Mouse (Mus musculus): Measurements from ENCODE around the gene Phf1.
"Not testable (repeated sequence)": the region's sequence is repeated elsewhere in the genome, so short reads cannot be mapped to it uniquely, and the experiment has no call there.

Phf1 gene

DNA sequence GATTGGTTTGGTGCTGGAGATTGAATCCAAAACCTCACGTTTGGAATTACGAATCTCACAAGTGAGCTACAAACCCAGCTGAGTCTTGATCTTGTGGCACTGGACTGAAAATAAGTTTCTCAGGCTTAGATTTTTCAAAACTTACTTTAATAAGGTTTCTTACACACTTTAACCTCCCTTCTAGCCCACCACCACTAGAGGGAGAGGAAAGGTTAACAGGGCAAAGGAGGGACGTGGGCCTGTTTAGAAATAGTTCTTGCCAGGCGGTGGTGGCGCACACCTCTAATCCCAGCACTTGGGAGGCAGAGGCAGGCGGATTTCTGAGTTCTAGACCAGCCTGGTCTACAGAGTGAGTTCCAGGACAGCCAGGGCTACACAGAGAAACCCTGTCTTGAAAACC is 44.5 kb downstream of the Phf1 start:
- DNase-seq (ENCODE audit: low read depth, low spot score), result not testable (repeated sequence)

DNA sequence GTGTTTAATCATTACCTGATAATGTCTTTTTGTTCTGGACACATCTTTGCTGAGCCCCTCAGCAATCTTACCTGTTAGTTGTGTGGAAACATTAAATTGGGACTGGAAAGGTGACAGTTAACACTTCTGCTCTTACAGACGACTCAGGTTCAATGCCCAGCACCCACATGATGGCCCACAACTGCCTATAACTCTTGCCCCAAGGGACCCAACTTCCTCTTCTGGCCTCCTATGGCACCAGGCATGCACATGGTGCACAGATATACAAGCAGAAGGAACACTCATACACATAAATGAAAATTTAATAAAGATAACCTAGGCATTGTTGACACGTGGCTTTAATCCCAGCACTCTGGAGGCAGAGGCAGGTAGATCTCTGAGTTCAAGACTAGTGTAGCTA is 46.6 kb downstream of the Phf1 start:
- DNase-seq (ENCODE audit: low read depth, low spot score), result no peak

DNA sequence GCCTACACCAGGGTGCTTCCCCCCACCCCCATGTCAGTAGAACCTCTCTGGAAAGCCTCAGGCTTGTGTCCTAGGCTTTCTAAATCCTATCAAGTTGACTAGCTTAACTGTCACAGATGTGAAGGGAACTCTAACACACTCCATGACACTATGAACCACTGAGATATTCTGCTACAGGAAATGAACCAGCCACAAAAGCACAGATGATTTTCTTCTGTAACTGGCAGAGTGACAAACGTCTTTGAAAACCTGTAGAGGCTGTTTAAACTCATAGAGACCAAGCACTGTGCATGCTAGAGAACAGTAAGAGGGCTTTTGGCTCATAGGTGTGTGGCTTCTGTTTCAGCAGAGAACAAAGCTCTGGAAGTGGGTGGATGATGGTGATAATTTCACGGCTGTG is 48.2 kb downstream of the Phf1 start:
- no peak for DNase-seq (ENCODE audit: low read depth, low spot score)

DNA sequence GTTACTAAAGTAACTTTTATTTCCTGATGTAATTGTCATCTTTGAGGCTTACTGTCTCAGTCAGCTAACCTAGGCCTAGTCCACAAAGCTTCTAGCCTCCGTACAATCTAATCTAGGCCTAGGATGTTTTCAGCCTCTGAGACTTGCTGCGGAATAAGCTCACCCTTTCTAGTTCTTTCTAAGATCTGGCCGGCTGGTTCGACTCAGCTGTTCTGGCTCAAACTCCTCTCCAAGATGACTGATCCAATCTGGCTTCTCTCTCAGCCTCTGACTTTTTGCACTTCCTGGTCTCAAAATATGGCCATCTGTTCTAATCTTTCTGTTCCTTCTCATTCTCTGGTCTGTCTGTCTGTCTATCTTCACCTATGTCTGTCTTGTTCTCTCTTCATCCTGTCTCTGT is 50.5 kb downstream of the Phf1 start:
- no peak for DNase-seq (ENCODE audit: low read depth, low spot score)

DNA sequence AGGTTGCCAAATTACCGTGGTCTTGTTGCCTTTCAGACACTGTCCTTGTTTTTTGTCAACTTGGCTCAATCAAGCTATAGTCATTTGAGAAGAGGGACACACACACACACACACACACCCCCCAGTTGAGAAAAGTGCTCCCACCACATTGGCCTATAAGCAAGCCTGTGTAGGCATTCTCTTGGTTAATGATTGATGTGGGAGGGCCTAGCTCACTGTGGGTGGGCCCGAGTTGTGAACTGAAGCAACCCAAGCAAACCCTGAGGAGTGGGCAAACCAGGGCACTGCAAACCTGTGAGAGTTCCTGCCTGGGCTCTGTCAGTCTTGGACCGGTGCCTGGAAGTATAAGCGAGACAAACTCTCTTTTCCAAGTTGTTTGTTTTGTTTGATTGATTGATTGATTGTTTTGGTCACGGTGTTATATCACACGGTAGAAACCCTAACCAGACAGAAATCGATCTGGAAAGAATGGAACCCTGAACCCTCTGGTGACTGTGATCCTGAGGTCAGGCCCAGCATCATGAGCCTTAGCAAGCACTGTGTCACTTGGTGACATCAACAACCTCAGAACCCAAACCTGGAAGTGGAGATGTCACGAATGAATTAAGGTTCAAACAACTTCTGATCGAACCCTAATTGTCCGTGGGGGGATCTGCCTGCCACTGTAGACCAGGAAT is 52.8 kb downstream of the Phf1 start:
- no peak for DNase-seq (ENCODE audit: low read depth, low spot score)
